Mouse (Mus musculus): Measurements from ENCODE around the gene Zfp865.
"Not testable (repeated sequence)": the region's sequence is repeated elsewhere in the genome, so short reads cannot be mapped to it uniquely, and the experiment has no call there.

The Zfp865 gene

GRCm38 (mm10) chr7:5051193-5052192 lies 31.3 kb downstream of the Zfp865 start, which contains the start of gene Zfp580:
Gene Zfp580 (plus strand): TSS chr7:5051538.
- in situ Hi-C loops (cut with MboI), result loop anchor here (5.0 kb wide), 1 partner anchor 109 kb away; no protein-coding TSS in a partner anchor

- in situ Hi-C loops (cut with MboI), result loop anchor here (5.0 kb wide), 1 partner anchor 110 kb away; no protein-coding TSS in a partner anchor
Observed at GRCm38 (mm10) chr7:5052438-5052837, 32.3 kb downstream of the Zfp865 start.

- in situ Hi-C loops (cut with MboI), result loop anchor here (5.0 kb wide), 1 partner anchor 111 kb away; no protein-coding TSS in a partner anchor
Observed at GRCm38 (mm10) chr7:5052931-5053343, 32.8 kb downstream of the Zfp865 start.

DNA sequence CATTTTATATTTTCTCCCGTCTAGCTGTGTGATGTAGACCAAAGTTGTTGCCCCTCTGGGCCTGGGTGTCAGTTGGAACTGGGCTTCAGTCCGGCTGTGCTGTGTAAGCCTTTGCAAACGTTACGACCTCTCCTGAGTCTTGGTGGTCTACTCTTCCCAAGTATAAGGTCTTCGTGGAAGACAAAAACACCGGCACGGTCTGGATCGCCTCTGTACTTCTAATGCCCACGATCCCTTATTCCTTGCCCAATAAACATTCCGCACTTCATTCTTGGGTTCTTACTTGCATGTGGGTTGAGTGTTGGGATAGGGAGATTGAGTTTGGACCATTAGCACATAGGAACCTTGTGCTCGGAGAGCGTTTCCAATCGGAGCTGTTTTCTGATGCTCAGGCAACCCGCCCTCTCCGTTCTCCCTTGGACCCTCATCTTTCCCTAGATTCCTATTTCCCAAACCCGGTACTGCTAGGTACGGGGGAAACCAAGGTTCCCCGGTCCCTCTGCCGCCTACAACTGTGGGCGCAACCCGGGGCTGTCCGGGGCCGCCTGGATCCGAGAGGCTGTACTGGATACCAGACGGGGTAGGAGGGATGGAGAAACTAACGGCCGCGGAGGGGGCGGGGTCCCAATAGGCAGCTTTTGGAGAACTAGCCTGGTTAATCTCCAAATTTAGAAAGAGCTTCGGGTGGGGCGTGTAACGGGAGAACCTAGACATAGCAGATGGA lies 33.4 kb downstream of the Zfp865 start:
- in situ Hi-C loops (cut with MboI), result loop anchor here (5.0 kb wide), 1 partner anchor 111 kb away; no protein-coding TSS in a partner anchor

- in situ Hi-C loops (cut with MboI), result no loop called here
Observed at GRCm38 (mm10) chr7:5056651-5057263, 36.6 kb downstream of the Zfp865 start.

DNA sequence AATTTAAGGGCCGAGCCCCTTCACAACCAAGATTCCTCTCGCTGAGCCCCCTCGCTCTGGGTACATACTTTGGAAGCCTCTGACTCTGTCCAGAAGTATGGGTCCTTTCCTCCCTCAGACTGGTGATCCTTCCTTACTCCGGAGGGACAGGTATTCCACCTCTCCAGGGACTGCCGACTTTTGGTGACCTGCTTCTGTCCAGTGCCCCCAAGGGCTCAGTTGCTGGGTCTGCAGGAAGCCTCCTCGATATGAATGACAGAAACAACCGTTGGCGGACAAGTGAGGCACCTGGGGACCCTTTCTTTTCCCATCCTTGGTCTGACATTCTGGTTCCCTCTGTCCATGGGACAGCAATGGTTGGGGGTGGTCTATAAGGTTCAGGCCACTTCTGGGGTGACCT lies 37.2 kb downstream of the Zfp865 start:
- in situ Hi-C loops (cut with MboI), result no loop called here

DNA sequence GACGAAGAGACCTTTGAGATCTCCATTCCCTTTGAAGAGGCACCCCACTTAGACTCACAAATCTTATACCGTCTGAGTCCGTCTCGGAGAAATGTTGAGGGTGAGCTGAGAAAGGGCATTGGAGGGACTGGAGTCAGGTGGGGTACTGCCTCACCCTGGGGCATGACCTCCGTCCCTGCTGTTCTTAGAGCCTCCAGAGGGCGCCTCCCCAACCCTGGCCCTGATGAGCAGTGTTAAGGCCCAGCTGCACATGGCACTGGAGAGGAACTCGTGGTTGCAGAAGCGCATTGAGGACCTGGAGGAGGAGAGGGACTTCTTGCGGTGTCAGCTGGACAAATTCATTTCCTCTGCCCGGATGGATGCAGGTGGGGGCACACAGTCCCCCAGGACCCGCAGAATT lies 37.6 kb downstream of the Zfp865 start:
- in situ Hi-C loops (cut with MboI), result no loop called here

DNA sequence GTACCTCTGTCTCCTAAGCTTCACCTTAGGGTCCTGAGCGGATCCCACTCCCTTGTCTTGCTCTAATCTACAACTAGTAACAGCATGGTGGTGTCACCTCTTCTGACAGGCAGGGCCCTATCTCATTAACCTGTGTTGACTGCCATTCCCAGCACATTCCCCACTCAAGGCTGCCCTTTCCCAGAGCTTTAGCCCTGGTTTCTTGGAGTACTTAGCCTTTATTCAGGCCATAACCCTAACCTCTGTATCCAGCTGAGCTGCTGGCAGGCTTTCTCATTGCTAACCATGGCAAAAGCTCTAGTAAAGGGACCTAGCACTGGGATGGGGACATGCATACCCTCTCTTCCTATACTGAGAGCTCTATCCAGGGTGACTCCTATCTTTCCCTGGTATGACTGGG lies 38.5 kb downstream of the Zfp865 start:
- in situ Hi-C loops (cut with MboI), result no loop called here

GRCm38 (mm10) chr7:5059421-5059820 lies 39.2 kb downstream of the Zfp865 start:
- in situ Hi-C loops (cut with MboI), result no loop called here

- in situ Hi-C loops (cut with MboI), result no loop called here
Observed at GRCm38 (mm10) chr7:5060239-5060731, 40.1 kb downstream of the Zfp865 start.

GRCm38 (mm10) chr7:5060944-5061773 lies 41.0 kb downstream of the Zfp865 start:
- in situ Hi-C loops (cut with MboI), result no loop called here

DNA sequence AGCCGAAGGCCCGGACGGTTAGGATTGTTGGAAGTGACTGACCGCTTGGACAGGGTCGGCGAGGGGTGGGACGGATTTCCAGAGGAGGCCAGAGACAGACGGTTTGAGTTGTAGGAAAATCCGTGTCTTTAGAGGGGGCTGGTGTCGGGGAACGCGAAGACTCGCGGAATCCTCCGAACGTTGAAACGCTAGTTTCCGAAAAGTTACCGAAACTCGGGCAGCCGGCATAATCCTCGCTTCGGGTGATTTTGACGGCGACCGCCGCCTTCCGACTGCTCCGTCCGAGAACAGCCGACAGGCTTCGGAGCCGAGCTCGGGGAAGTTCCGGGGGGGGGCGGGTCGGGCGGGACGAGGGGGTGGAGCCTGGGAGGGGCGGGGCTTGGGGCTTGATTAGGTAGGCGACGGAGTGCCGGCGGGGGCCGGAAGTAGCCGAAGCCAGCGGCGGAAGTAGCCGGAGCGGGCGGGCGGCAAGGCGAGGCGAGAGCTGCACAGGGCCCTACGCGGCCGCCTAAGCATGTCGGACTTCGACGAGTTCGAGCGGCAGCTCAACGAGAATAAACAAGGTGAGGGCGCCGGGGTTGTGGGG lies 41.7 kb downstream of the Zfp865 start, which contains the start of gene U2af2:
Gene U2af2, plus strand, starts transcription at position 370 of the 586 bp plus-strand sequence.
- in situ Hi-C loops (cut with MboI), result no loop called here

- in situ Hi-C loops (cut with MboI), result no loop called here
Observed at GRCm38 (mm10) chr7:5062360-5063001, 42.3 kb downstream of the Zfp865 start.

- in situ Hi-C loops (cut with MboI), result no loop called here
Observed at GRCm38 (mm10) chr7:5064886-5065285, 44.7 kb downstream of the Zfp865 start.

- in situ Hi-C loops (cut with MboI), result no loop called here
Observed at GRCm38 (mm10) chr7:5073586-5073985, 53.4 kb downstream of the Zfp865 start.

- in situ Hi-C loops (cut with MboI), result no loop called here
Observed at GRCm38 (mm10) chr7:5074984-5075383, 54.8 kb downstream of the Zfp865 start.

GRCm38 (mm10) chr7:5076931-5077330 lies 56.8 kb downstream of the Zfp865 start:
- in situ Hi-C loops (cut with MboI), result no loop called here

DNA sequence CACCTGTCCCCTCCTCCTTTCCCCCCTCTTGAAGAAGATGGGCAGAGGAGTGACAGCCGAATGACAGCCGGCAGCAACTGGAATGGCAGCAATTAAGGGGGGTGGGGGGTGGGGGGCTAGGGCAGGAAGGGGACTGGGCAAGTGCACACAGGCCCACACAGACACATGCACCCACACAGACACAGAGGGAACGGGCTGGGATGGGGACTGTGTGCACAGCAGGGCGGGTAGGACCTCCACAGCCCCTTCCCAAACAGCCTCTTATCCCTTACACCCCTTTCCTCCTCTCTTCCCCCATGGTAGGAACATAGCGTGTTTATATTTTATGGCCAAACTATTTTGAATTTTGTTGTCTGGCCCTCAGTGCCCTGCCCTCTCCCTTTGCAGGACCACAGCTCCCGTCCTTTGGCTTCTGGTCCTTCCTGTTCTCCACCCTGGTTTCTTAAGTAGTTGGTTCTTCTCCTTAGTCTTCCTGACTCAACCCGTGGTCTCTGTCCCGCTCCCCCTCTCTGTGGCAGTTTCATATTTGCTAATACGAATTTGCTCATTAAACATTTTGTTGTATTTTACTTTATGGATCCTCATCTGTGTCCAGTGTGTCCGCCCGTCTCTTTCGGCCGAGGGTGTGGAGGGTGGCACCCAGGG lies 59.3 kb downstream of the Zfp865 start:
- in situ Hi-C loops (cut with MboI), result not testable (repeated sequence)

- in situ Hi-C loops (cut with MboI), result no loop called here
Observed at GRCm38 (mm10) chr7:5080010-5080751, 60.0 kb downstream of the Zfp865 start, which contains the start of gene Epn1. Gene Epn1 (plus strand): TSS chr7:5080235.
